Mouse (Mus musculus) spleen, embryonic (tissue): ENCODE measurements around the gene Slc26a8.

Experiments used
- CTCF ChIA-PET: fragments of 350-600 bp; sonication (Branson Sonifier 250); formaldehyde crosslinking; loops from one replicate; lab custom pipeline; 2022; lab: Charles Lee

Slc26a8 gene

GRCm38 (mm10) chr17:28601557-28602250, 88.3 kb downstream of the Slc26a8 start:
- CTCF ChIA-PET: no interaction called here

GRCm38 (mm10) chr17:28600780-28601179, 89.3 kb downstream of the Slc26a8 start:
- CTCF ChIA-PET: interaction anchor here (0.6 kb wide), 1 partner anchor 61 kb away, joined by 6 read pairs; no protein-coding TSS in a partner anchor

- CTCF ChIA-PET: no interaction called here
Measured at GRCm38 (mm10) chr17:28593965-28594364, 96.1 kb downstream of the Slc26a8 start.

DNA sequence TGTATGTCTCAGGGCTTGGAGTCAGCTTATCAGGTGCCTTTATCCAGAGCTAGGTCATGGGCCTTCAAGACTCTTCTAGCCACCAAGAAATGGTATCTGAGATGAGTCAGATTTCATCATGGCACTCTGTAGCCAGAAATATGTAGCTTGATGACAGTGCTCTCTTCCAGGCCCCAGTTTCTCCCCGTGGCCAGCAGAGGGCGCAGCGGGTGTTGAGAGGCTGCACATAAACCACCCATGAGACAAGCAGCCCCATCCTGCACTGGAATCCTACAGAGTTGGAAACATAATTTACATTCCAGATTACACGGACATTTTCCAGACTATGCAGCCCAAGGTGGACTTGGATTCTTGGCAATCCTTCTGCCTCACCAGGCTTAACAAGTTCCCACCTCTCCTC, 97.0 kb downstream of the Slc26a8 start:
- CTCF ChIA-PET: interaction anchor here (0.7 to 0.9 kb wide), 2 partner anchors 12 to 668 kb away, joined by 3 to 4 read pairs; no protein-coding TSS in a partner anchor

DNA sequence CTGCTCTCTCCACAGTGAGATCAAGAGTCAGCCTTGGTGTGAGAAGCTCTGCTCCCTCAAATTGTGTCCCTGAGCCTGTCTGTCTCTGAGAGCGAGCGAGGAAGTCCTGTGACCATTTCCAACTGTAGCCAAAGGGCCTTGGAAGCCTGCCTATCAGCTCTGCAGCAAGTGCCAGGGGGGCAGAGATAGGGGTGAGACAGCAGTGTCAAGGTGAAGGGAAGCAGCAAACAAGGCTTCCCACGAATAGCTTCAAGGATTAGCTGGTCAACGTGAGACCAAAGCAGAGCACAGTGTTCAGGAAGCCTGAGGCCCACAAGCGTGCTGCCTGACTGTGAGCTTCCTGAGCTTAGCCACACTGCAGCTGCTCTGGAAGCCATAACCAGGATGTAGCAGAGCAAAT, 98.6 kb downstream of the Slc26a8 start:
- CTCF ChIA-PET: no interaction called here

GRCm38 (mm10) chr17:28590596-28590995, 99.4 kb downstream of the Slc26a8 start:
- CTCF ChIA-PET: interaction anchor here (0.6 kb wide), 1 partner anchor 21 kb away, joined by 15 read pairs; no protein-coding TSS in a partner anchor

- CTCF ChIA-PET: interaction anchor here (0.5 kb wide), 1 partner anchor 615 kb away, joined by 3 read pairs; no protein-coding TSS in a partner anchor
Measured at GRCm38 (mm10) chr17:28588591-28588990, 101.4 kb downstream of the Slc26a8 start.
